Mouse (Mus musculus) kidney, adult 18-20 months (tissue): ENCODE measurements around the gene Aim2.
"Not testable (repeated sequence)": the region's sequence is repeated elsewhere in the genome, so short reads cannot be mapped to it uniquely, and the experiment has no call there.

Experiments
- DNase-seq: peaks from one replicate; pipeline ENCODE4 v3.0.0; 2021

Aim2 gene

GRCm38 (mm10) chr1:173350372-173350957 is at the start of gene Aim2:
Gene Aim2 (plus strand): TSS chr1:173350879.
- DNase-seq, result no peak

GRCm38 (mm10) chr1:173302795-173303194 is 47.9 kb upstream of the Aim2 start:
- not testable (repeated sequence) for DNase-seq

DNA sequence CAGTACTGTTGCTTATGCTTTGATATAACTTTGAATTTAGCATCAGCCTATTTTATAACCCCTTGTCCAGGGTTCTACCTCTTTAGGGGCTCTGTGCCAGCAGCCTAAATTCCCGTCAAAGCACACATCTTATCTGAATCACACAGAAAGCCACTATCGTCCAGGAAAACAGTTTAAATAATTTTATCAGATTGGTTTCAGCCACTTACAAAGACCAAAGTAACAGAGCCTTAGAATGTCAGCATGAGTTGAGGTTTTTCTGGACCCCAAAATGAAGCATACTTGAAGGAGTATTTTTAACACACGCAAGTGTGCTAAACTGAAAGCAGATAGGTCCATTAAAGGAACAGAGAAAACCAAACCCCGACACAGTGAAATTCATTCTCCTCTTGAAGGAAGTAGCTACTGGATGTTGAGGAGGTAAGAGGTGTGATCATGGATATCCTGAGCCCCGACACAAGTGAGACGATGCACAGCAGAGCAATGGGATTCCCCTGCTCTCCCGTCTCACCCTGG is 37.1 kb upstream of the Aim2 start:
- not testable (repeated sequence) for DNase-seq

DNA sequence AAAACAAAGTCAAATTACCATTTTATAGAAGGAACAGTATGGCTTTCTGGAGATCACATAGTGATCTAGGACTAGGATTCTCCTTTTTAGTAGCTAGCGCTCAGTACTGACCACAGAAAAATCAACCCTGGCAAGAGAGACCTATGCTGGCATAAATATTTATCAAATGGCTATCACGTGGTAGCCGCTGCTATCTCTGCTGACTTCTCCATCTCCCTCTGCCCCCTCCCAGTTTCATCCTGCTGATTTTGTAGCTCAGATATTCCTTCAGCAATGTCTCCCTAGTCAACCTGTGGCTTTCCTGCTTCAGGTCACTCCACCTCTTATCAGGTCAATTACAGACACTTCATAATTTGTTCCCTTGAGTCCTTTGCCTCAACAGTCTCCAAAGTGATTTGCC is 35.0 kb upstream of the Aim2 start:
- no peak for DNase-seq

- no peak for DNase-seq
Measured at GRCm38 (mm10) chr1:173317925-173318477, 32.7 kb upstream of the Aim2 start.

DNA sequence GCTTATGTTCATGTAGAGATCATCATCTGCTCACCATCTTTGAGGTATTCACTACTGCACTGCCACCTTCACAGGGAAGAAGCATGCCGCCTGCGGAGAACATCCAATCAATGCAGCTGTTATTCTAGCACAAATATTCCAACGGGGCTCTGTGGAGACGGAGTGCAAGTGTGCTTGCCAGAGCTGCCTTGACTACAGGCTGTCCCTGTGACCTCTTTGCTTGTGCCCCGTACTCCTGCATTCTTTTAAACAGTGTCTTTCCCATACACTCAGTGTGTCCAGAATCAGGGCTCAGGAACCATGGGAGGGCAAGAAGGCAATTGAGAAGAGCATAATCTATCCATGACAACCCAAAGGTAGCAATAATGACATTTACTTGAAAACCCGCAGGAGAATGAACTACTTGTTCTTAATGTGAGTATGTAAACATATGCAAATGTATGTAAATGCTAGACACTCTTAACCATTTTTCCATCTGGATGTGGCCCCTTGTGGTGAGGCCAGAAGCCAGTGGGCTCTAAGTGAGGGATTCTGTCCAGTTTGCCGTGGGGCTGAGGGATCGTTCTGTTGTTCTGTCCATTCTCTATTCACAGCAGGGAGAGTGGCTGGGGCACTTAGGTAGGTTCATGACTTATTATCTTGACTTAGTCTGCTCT is 29.0 kb upstream of the Aim2 start:
- no peak for DNase-seq

DNA sequence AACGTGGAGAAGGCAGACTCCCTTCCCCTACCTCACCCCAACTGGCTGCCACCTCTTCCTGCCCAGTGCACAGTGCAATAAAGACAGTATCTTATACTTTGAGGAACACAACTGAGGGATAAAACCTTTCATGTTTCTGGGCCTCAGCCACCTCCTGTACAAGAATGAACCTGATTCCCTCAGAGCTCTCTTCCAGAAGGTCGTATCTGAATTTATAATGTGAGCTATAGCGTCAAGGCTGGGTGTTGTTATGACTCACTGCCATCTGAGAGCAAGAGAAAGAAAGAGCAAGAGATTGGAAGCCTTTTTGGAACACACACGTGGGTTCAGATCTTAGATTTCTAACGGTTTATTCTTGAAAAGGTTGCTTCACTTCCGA is 28.4 kb upstream of the Aim2 start:
- DNase-seq, result no peak

- DNase-seq, result no peak
Measured at GRCm38 (mm10) chr1:173323839-173324585, 26.7 kb upstream of the Aim2 start.

- DNase-seq, result no peak
Measured at GRCm38 (mm10) chr1:173324961-173325360, 25.7 kb upstream of the Aim2 start.

- DNase-seq, result no peak
Measured at GRCm38 (mm10) chr1:173325395-173325794, 25.3 kb upstream of the Aim2 start.

GRCm38 (mm10) chr1:173326552-173326951 is 24.1 kb upstream of the Aim2 start:
- DNase-seq, result no peak

- DNase-seq, result no peak
Measured at GRCm38 (mm10) chr1:173328446-173328845, 22.2 kb upstream of the Aim2 start.

DNA sequence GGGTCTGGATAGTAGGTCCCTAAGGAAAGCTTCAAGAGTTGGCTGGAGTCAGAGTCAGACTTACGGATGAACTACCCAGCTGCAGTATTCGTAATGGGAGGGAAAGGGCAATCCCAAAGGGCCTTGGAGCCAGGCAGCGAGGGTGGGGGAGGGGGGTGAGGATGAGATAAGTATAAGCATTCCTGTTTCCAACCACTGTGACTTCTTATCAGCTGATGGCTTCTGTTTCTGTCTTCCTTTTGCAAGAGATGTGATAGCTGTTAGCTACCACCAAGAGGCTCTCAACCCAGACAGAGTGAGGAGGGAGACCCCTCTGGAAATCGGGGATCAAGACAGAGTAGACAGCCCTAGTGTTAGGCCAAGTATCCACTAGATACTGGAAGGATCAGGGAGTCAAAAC is 21.5 kb upstream of the Aim2 start:
- no peak for DNase-seq

DNA sequence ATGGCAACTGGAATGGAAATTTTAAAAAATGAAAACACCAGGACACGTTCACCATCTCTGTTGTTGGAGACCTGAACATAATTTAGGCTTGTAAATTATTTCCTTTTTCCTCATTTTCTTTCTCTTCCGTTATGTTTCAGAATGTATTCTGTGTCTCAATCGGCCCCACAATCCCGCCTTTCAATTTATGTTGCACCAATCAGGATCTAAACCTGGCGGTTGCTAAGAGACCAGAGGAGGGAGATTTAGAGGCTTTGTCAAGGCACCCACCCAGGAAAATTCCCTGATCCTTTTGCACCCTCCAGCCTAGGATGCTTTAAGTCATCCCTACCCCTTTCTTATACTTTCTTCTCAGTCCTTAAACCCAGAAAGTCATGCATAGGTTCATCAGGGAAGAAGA is 20.9 kb upstream of the Aim2 start:
- DNase-seq, result no peak

DNA sequence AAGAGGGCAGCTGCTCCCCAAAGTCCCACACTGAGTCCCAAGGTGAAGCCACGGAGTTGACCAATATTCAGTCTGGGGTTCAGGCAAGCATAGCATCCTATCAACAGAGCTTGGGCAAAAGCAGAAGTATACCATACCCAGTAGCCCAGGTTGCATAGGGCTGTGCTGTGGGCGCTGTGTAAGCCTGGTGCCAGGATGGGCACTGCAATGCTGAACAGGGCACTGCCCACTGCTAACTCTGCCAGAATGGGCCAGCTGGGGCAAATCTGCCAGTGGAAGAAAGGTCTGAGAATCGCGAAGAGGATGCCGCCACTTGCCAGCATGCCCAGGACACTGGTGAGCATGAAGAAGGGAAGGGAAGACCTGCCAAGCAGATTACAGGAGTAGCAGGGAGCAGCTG is 18.3 kb upstream of the Aim2 start:
- DNase-seq, result no peak

- DNase-seq, result no peak
Measured at GRCm38 (mm10) chr1:173333312-173334253, 17.1 kb upstream of the Aim2 start, which contains the start of gene Ackr1. Gene Ackr1 (minus strand): TSS chr1:173333750.

GRCm38 (mm10) chr1:173335903-173336302 is 14.8 kb upstream of the Aim2 start:
- DNase-seq, result no peak

- DNase-seq, result no peak
Measured at GRCm38 (mm10) chr1:173337008-173337407, 13.7 kb upstream of the Aim2 start.

DNA sequence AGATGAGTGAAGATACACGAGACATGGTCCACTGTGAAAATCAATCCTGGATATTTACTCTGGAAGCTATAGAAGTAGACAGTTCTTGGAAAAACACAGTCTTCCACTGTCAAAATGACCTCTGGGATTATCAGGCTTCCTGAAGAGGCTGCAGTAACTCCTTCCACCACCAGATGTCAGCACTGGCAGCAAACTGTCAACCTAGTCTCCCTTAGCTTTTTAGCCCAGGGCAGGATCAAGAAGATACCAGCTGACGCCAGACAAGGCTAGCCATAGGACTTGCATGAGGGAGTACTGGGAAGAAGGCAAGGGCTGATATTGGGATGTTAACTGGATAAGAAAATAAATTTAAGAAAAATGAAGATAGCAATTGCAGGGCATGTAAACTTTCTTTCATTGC is 11.1 kb upstream of the Aim2 start:
- peak; percentile 63 for DNase-seq

- no peak for DNase-seq
Measured at GRCm38 (mm10) chr1:173342425-173342824, 8.3 kb upstream of the Aim2 start.

DNA sequence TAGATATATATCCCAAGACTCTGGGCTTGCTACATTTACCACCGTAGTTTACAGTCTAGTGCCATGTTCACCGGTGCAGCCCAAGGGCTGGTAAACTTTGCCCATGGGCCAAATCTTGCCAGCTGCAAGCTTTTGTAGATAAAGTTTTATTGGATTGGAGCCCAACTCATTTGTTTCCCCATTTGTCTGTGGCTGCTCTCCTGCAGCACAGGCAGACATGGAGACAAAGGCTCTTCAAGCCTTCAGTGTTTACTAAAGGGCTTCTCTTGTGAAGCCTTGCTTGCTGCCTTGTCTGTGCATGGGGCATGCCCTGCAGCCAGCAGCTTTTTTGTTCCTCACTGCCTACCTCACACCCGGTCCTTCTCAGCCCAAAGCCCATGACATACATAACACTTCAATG is 6.7 kb upstream of the Aim2 start:
- no peak for DNase-seq

DNA sequence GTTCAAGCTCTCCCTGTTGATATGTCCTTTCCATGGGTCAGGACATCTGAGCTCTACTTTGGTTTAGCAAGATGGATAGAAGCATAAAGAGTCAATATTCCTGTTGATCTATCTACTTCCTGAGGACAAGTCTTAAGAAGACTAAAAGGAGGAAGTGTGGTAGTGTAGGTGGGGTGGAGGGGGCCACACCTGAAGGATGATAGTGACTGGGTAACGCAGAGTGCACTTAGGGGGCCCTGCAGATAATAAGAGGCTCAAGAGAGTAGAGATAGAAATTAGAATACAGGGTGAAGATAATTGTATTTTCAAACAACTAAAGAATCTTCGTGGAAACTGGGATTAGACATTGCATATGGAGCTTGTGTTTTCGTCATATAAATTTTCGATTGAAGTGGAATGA is 5.6 kb upstream of the Aim2 start:
- DNase-seq, result no peak

GRCm38 (mm10) chr1:173348527-173348926 is 2.2 kb upstream of the Aim2 start:
- DNase-seq, result no peak
